Mouse (Mus musculus) heart, embryonic 10.5 days (tissue): ENCODE results near the gene Gm44790. TPM values are rescaled to one million over a fixed set of nuclear protein-coding genes. Genes with fewer than 3 reads are reported as not detected.
"Not testable (repeated sequence)": the region's sequence is repeated elsewhere in the genome, so short reads cannot be mapped to it uniquely, and the experiment has no call there.

ENCODE experiments used
- DNase-seq: peaks from one replicate; pipeline ENCODE4 v3.0.0-alpha.2; 2017; ENCODE audit warnings: low spot score
- H3K27ac ChIP-seq: fragments of 300-500 bp; sonication (generic); 2 replicates; pipeline ENCODE4 v1.5.1; 2016; ENCODE audit warnings: mild to moderate bottlenecking
- H3K27me3 ChIP-seq: fragments of 300-500 bp; sonication (generic); 2 replicates; pipeline ENCODE4 v1.6.1; 2016; ENCODE audit warnings: mild to moderate bottlenecking; ENCODE audit not compliant: poor library complexity, insufficient read depth, severe bottlenecking
- H3K36me3 ChIP-seq: fragments of 300-500 bp; sonication (generic); 2 replicates; pipeline ENCODE4 v1.6.1; 2016; ENCODE audit warnings: mild to moderate bottlenecking, moderate library complexity
- H3K4me1 ChIP-seq: fragments of 300-500 bp; sonication (generic); 2 replicates; pipeline ENCODE4 v1.6.1; 2016; ENCODE audit warnings: mild to moderate bottlenecking
- H3K4me3 ChIP-seq: fragments of 300-500 bp; sonication (generic); 2 replicates; pipeline ENCODE4 v1.5.1; 2016; ENCODE audit warnings: mild to moderate bottlenecking, moderate library complexity
- H3K9me3 ChIP-seq: fragments of 300-500 bp; sonication (generic); 2 replicates; pipeline ENCODE4 v1.6.1; 2016; ENCODE audit warnings: mild to moderate bottlenecking, moderate library complexity
- WGBS: fragments of 180-500 bp; shearing (Covaris S2); methylation state at CpG from one replicate; pipeline ENCODE4 v1.1.7; 2016; 5-methylcytosine and 5-hydroxymethylcytosine counted together
- polyA plus RNA-seq: library from polyadenylated mRNA; unstranded; fragments of >200 nt; fragmentation: Nextera tagmentation; extraction: Ambion mirVana; gene quantifications from 2 replicates; pipeline ENCODE4 v1.2.1, GENCODE M21; 2016

The Gm44790 gene
- polyA plus RNA-seq, 1 experiment from 2014 or later, result 1.1 TPM

DNA sequence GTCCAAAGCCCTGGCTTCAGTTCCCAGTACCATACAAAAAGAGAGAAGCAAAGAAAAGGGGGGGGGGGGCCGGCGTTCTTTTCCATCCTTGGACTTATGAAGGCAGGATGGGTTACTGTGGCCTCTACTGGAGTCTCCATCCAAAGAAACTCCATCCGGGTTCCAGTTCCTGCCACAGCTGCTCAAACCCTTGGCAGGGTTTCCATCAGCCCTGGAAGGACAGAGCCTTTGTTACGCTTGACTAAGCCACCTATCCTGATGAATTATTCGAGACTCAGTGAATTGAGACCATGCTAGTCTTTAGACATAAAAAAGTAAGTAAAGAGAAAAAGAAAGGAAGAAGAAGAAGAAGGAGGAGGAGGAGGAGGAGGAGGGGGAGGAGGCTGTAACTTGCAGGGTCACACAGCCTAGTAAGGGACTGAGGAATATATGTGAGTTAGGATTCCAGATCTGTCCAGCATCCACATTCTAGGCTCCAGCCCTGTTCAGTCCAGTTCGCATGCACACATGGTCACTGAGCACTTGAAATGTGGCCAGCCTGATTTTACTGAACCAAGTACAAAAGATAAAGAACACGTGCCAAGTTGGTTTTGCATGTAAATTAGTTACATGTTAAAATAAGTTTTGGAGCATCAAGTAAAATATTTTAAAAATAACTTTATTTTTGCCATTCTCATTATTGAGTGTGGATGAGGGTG is 59.6 kb downstream of the Gm44790 start:
- no peak for DNase-seq
- WGBS, result 89% methylated on average over 7 of the region's 7 CpGs

DNA sequence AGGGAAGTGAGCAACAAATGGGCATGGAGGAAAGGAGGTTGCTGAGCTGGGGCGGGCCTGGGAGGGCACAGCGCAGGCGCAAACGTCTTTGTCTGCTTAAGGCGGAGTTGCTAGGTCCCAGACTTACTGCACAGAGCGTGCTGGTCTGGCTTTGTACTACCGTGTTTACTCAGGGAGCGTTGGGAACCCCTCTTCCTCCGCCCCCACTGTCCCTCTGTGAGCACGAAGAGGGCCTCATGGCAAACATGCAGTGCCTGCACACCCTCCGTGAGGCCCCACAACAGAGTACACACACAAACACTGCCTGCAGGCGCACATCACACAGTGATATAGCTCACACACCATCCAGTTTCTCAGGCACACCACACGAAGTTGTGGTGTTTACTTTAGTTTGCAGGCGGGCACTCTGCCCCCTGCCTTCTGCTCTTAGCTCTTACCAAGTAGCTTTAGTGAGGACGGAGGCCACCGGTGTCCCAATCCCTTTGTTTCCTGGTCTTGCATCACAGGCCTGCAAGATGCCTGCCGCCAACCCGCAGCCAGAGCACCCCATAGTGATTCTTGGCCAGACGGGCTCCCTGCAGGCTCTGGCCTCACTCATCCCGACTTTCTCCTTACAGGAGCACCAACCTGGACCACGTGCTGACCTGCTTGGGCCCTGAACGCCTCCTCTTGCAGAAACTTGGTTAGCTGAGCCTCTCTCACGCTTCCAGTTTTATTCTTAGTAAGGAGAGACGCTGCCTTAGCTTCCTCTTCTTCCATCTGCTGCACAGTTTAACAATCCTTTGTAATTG is 61.1 kb downstream of the Gm44790 start:
- Histone ChIP-seq H3K27me3 (no peaks in the 10 kb centered on the region), H3K27ac (peak overlapping the region; percentile 95), H3K9me3 (no peaks in the 10 kb centered on the region), H3K36me3 (no peaks in the 10 kb centered on the region), H3K4me3 (peak overlapping the region; percentile 38), H3K4me1 (peaks cover 28% of the 10 kb centered on the region)
- peak; percentile 93 for DNase-seq
- WGBS, result 10% methylated on average over 24 of the region's 24 CpGs

More for the DNA sequence above, 59.6 kb downstream of the Gm44790 start:
- H3K9me3 ChIP-seq, result no peaks in the 10 kb centered on the region
- no peaks in the 10 kb centered on the region for H3K36me3 ChIP-seq
- H3K4me3 ChIP-seq, result no peak overlapping the region
- H3K27me3 ChIP-seq, result no peaks in the 10 kb centered on the region
- H3K27ac ChIP-seq, result peak overlapping the region; percentile 9; the same call in 1 of the 2 replicates
- H3K4me1 ChIP-seq, result peaks cover 34% of the 10 kb centered on the region

DNA sequence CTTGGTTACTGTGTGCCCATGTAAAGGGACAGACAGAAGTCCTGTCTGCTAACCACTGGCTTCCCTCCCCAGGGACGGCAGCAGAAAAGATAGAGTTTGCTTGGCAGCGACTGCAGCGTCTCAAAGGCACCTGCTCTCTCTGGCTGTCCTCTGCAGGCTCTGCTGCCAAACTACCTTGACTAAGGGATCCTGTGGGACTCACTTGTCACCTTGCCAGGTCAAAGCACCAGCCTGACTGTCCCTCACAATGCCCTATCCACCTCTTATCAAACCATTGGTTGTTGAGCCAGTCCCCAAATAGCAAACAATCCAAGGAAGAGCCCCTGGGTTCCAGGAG is 61.7 kb downstream of the Gm44790 start:
- Histone ChIP-seq H3K4me3 (peak overlapping the region; percentile 38; the same call in 1 of the 2 replicates), H3K27me3 (no peaks in the 10 kb centered on the region), H3K36me3 (no peaks in the 10 kb centered on the region), H3K27ac (peak overlapping the region; percentile 95), H3K4me1 (peaks cover 28% of the 10 kb centered on the region), H3K9me3 (no peaks in the 10 kb centered on the region)
- WGBS, result 40% methylated on average over 3 of the region's 3 CpGs
- DNase-seq, result no peak

GRCm38 (mm10) chr6:86489945-86490344 is 63.5 kb downstream of the Gm44790 start:
- H3K27me3 ChIP-seq, result no peaks in the 10 kb centered on the region
- 95% methylated on average over 2 of the region's 2 CpGs for WGBS

GRCm38 (mm10) chr6:86490413-86490812 is 64.0 kb downstream of the Gm44790 start:
- 90% methylated on average over 8 of the region's 8 CpGs for WGBS
- not testable (repeated sequence) for H3K9me3 ChIP-seq, DNase-seq, H3K36me3 ChIP-seq, H3K27me3 ChIP-seq, H3K4me3 ChIP-seq, H3K27ac ChIP-seq
- H3K4me1 ChIP-seq, result peaks cover 28% of the 10 kb centered on the region

More at GRCm38 (mm10) chr6:86489945-86490344, 63.5 kb downstream of the Gm44790 start:
- Histone ChIP-seq H3K4me1 (peaks cover 27% of the 10 kb centered on the region), H3K9me3 (no peaks in the 10 kb centered on the region), H3K4me3 (no peak overlapping the region), H3K27ac (no peak overlapping the region), H3K36me3 (no peaks in the 10 kb centered on the region)
- DNase-seq, result no peak

GRCm38 (mm10) chr6:86493469-86494263 is 67.2 kb downstream of the Gm44790 start:
- DNase-seq, result no peak
- Histone ChIP-seq H3K27ac (no peak overlapping the region; the same call in 1 of the 2 replicates), H3K9me3 (no peaks in the 10 kb centered on the region)

DNA sequence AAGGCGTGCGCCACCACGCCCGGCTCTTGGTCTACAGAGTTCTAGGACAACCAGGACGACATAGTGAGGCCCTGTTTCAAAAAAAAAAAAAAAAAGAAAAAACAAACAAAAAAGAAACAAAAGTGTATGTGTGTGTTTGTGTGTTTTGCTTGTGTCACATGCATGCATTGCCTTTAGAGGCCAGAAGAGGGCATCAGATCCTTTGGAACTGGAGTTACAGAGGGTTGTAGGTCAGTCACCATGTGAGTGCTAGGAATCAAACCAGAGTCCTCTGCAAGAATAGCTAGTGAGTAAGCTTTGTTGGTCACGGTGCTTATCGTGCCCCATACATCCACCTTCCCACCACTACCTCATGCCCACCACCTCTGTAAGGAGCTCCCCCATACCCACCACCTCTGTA is 68.3 kb downstream of the Gm44790 start:
- Histone ChIP-seq H3K9me3 (no peaks in the 10 kb centered on the region), H3K27me3 (no peaks in the 10 kb centered on the region), H3K4me3 (no peak overlapping the region), H3K27ac (no peak overlapping the region), H3K36me3 (no peaks in the 10 kb centered on the region), H3K4me1 (peaks cover 36% of the 10 kb centered on the region)
- DNase-seq, result no peak
- WGBS, result 93% methylated on average over 7 of the region's 7 CpGs

More at GRCm38 (mm10) chr6:86493469-86494263, 67.2 kb downstream of the Gm44790 start:
- no peaks in the 10 kb centered on the region for H3K27me3 ChIP-seq
- H3K36me3 ChIP-seq, result no peaks in the 10 kb centered on the region
- 55% methylated on average over 13 of the region's 13 CpGs for WGBS
- peaks cover 27% of the 10 kb centered on the region for H3K4me1 ChIP-seq
- no peak overlapping the region for H3K4me3 ChIP-seq

Other genes starting within 250 kb of the Gm44790 start
- 3.2 and 3.7 TPM in 2 replicates for gene Tgfa, start 231.4 kb upstream of the Gm44790 start, polyA plus RNA-seq
- 148 and 182 TPM in 2 replicates for gene Fam136a, start 61.0 kb upstream of the Gm44790 start, polyA plus RNA-seq
- gene Snrpg, start 55.4 kb upstream of the Gm44790 start, polyA plus RNA-seq, result 410 and 487 TPM in 2 replicates
- gene Pcyox1, start 29.5 kb upstream of the Gm44790 start, polyA plus RNA-seq, result 55.4 and 57.8 TPM in 2 replicates
- gene Tia1, start 22.4 kb upstream of the Gm44790 start, polyA plus RNA-seq, result 144 and 177 TPM in 2 replicates
- 16.6 and 18.0 TPM in 2 replicates for gene C87436, start 11.7 kb downstream of the Gm44790 start, polyA plus RNA-seq
- gene Pcbp1, start 99.7 kb downstream of the Gm44790 start, polyA plus RNA-seq, result 411 and 428 TPM in 2 replicates
- gene Asprv1, start 201.5 kb downstream of the Gm44790 start, polyA plus RNA-seq, result 0.23 and 0.58 TPM in 2 replicates
- gene Mxd1, start 242.5 kb downstream of the Gm44790 start, polyA plus RNA-seq, result 8.9 and 9.6 TPM in 2 replicates